Comparison of ENCODE assay signal across 1 mouse cellular context in genomic region chr10:116995162-116995561, GRCm38 (mm10).
TF ChIP-seq lines count a peak whose summit lies in the region.

No protein-coding gene starts in this region.

TF ChIP-seq in myocyte, 11 proteins besides CTCF, POLR2A, EP300 and RAD21 (continued from another document):
- TF ChIP-seq E2F4 (IDR thresholded peaks at IDR 0.05; ENCODE audit: insufficient read depth) (no peak), POLR2AphosphoS2 (IDR thresholded peaks at IDR 0.05; ENCODE audit: insufficient read length, low read depth) (no peak), SRF (IDR thresholded peaks at IDR 0.05; ENCODE audit: control insufficient read depth, insufficient read length, low read depth) (no peak), USF1 (IDR thresholded peaks at IDR 0.05; ENCODE audit: low read depth) (no peak), MYOD1 (IDR thresholded peaks at IDR 0.05; ENCODE audit: control insufficient read depth in 1 of 3, insufficient read length in 2 of 3, low read depth in 2 of 3) (no peak), REST (IDR thresholded peaks at IDR 0.05; ENCODE audit: insufficient read depth, insufficient read length) (no peak), TCF12 (IDR thresholded peaks at IDR 0.05; ENCODE audit: insufficient read depth, poor library complexity, severe bottlenecking) (no peak), MAX (IDR thresholded peaks at IDR 0.05; ENCODE audit: low read depth) (no peak), MYOG (IDR thresholded peaks at IDR 0.05; ENCODE audit: control insufficient read depth in 1 of 3, insufficient read depth in 1 of 3, insufficient read length in 2 of 3, low read depth in 2 of 3) (no peak)
